Mouse (Mus musculus) liver, embryonic 16.5 days (tissue): ENCODE data around the gene Gfpt2. TPM values are rescaled to one million over a fixed set of nuclear protein-coding genes. Genes with fewer than 3 reads are reported as not detected.

Experiments used
- ATAC-seq: fragments of 200-750 bp; cut with Nextera tagmentation; 2 replicates; pipeline ENCODE4 v1.8.0; 2017; ENCODE audit warnings: low read depth, mild to moderate bottlenecking, moderate number of reproducible peaks, moderate library complexity
- H3K27ac ChIP-seq: fragments of 300-500 bp; sonication (generic); 2 replicates; pipeline ENCODE4 v1.5.1; 2014; ENCODE audit warnings: mild to moderate bottlenecking, low read length
- H3K27me3 ChIP-seq: fragments of 300-500 bp; sonication (generic); 2 replicates; pipeline ENCODE4 v1.6.1; 2014; ENCODE audit warnings: low read depth, low read length, mixed read lengths; ENCODE audit not compliant: control insufficient read depth, insufficient read depth
- H3K36me3 ChIP-seq: fragments of 300-500 bp; sonication (generic); 2 replicates; pipeline ENCODE4 v1.6.1; 2014; ENCODE audit warnings: mild to moderate bottlenecking; ENCODE audit not compliant: control insufficient read depth, insufficient read depth
- H3K4me1 ChIP-seq: fragments of 300-500 bp; sonication (generic); 2 replicates; pipeline ENCODE4 v1.6.1; 2014; ENCODE audit warnings: low read depth, low read length, mixed read lengths; ENCODE audit not compliant: control insufficient read depth
- H3K4me2 ChIP-seq: fragments of 300-500 bp; sonication (generic); 2 replicates; pipeline ENCODE4 v1.6.1; 2014; ENCODE audit warnings: low read depth, low read length, mixed read lengths
- H3K4me3 ChIP-seq: fragments of 300-500 bp; sonication (generic); 2 replicates; pipeline ENCODE4 v1.5.1; 2014; ENCODE audit warnings: low read depth, mild to moderate bottlenecking, low read length
- H3K9ac ChIP-seq: fragments of 300-500 bp; sonication (generic); 2 replicates; pipeline ENCODE4 v1.6.1; 2014; ENCODE audit warnings: low read depth, low read length
- H3K9me3 ChIP-seq: fragments of 300-500 bp; sonication (generic); replicated peaks from 2 replicates; pipeline ENCODE4 v1.6.1; 2016; ENCODE audit warnings: low read length; ENCODE audit not compliant: control insufficient read depth
- WGBS: fragments of 180-500 bp; shearing (Covaris S2); extraction: QIAGEN DNeasy Blood & Tissue Kit; methylation state at CpG from one replicate; pipeline ENCODE4 v1.1.7; 2014; ENCODE audit not compliant: insufficient replicate concordance; 5-methylcytosine and 5-hydroxymethylcytosine counted together
- microRNA-seq: library from miRNA; unstranded; fragments of <30 nt; microRNA quantifications from one replicate; pipeline ENCODE4, GENCODE M21; 2016
- polyA plus RNA-seq: library from polyadenylated mRNA; unstranded; fragments of >200 nt; fragmentation: Nextera tagmentation; extraction: Ambion mirVana; gene quantifications from 2 replicates; pipeline ENCODE4 v1.2.1, GENCODE M21; 2015

Gene Gfpt2
- polyA plus RNA-seq, 1 experiment from 2014 or later, result 0.80 TPM

GRCm38 (mm10) chr11:49879950-49880642 lies 86.1 kb downstream of the Gfpt2 start:
- Histone ChIP-seq H3K9ac (no peak overlapping the region), H3K4me1 (no peaks in the 10 kb centered on the region), H3K4me3 (no peak overlapping the region), H3K4me2 (no peak overlapping the region), H3K36me3 (peaks cover 5% of the 10 kb centered on the region), H3K9me3 (no peaks in the 10 kb centered on the region), H3K27ac (no peak overlapping the region), H3K27me3 (no peaks in the 10 kb centered on the region)
- no peak for ATAC-seq
- WGBS, result 76% methylated on average over 3 of the region's 3 CpGs

DNA sequence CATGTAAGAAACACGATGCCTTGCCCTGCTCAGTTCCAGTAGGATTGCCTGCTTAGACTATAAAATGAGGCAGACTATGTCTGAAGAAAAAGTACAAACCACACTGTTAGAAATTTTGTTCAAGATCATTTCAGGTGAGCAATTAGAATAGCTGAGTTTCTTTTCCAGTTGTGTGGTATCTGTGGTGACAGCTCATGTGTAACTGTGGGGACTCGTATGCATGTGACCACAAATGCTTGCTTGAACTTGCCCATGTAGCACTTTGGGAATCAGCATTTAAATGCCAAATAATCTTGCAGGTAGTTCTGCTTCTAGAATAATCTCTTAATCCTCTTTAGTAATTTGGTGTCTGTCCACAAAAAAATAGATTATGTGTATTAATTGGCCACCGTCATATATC lies 89.4 kb downstream of the Gfpt2 start:
- Histone ChIP-seq H3K9me3 (no peaks in the 10 kb centered on the region), H3K36me3 (peaks cover 4% of the 10 kb centered on the region)
- WGBS, result 77% methylated on average over 3 of the region's 3 CpGs

More for the DNA sequence above, 89.4 kb downstream of the Gfpt2 start:
- Histone ChIP-seq H3K9ac (no peak overlapping the region), H3K4me3 (no peak overlapping the region), H3K27ac (no peak overlapping the region), H3K27me3 (no peaks in the 10 kb centered on the region), H3K4me2 (no peak overlapping the region), H3K4me1 (no peaks in the 10 kb centered on the region)
- ATAC-seq, result no peak

Small RNA genes lying within 50 kb of the gene (microRNA-seq; reads per million reads assigned to microRNA genes)
- gene Gm23813, result not detected

Other genes starting within 250 kb of the Gfpt2 start
- not detected in 2 replicates for gene Olfr1380, start 237.3 kb upstream of the Gfpt2 start, polyA plus RNA-seq
- 3.2 and 3.9 TPM in 2 replicates for gene Flt4, start 184.9 kb upstream of the Gfpt2 start, polyA plus RNA-seq
- not detected in 2 replicates for gene Scgb3a1, start 130.6 kb upstream of the Gfpt2 start, polyA plus RNA-seq
- 14.2 and 15.4 TPM in 2 replicates for gene Cnot6, start 81.5 kb upstream of the Gfpt2 start, polyA plus RNA-seq
- 15.1 and 16.0 TPM in 2 replicates for gene Mapk9, start 52.6 kb downstream of the Gfpt2 start, polyA plus RNA-seq
- gene Rasgef1c, start 107.7 kb downstream of the Gfpt2 start, polyA plus RNA-seq, result not detected in 2 replicates
- 21.3 and 21.9 TPM in 2 replicates for gene Rnf130, start 231.2 kb downstream of the Gfpt2 start, polyA plus RNA-seq